8 mouse cellular contexts compared by ENCODE assay signal in the genomic region with DNA sequence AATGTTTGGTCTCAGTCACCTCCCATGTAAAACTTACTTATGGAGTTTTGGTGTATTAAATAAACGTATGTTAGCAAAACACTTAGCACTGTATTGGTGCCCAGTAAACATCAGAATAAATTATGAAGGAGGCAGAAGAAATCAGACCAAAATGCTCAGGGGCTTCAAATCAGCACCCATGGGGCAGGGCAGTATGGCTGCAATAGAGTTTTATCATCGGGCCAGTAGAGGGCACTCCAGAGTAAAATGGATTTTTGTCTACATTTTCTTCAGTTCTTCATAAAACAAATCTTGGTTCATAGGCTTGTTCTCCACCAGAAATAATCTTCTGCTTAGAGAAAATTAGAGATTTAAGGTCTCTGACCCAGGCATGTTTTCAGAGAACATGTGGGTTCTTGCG.
DNase-seq lines count a peak whose midpoint lies in the region; ATAC-seq lines count a peak whose summit lies in the region.

No protein-coding gene starts in this region.

- no peak for ATAC-seq in inflammation-experienced regulatory T-cells, adult 6 months

- DNase-seq in cerebellum, postnatal 10 days, result peak; percentile 68 to 78
- DNase-seq in cerebellum, adult 11 months, result no peak
- DNase-seq in kidney, postnatal 36 days, result peak; percentile 15 to 67
- DNase-seq in kidney, adult 9 months, result no peak
- peak; percentile 46 to 50 for DNase-seq in B cell, adult 2 months
- peak; percentile 35 to 74 for DNase-seq in cerebellum, postnatal 36 days
- no peak for DNase-seq in spleen, postnatal 4 days (ENCODE audit: low spot score in 2 of 2)

Comparison
In these comparisons a context has a peak if more than half of its experiments do, and no peak if none do; other contexts are left out.
1. DNase-seq: peak in cerebellum, postnatal 10 days (2 of 2), kidney, postnatal 36 days (2 of 2), B cell, adult 2 months (2 of 2) and cerebellum, postnatal 36 days (2 of 2); none in cerebellum, adult 11 months (single experiment), kidney, adult 9 months (single experiment) and spleen, postnatal 4 days (0 of 2).